Mouse (Mus musculus): ENCODE data around the gene Tmprss7. TPM values are rescaled to one million over a fixed set of nuclear protein-coding genes. Genes with fewer than 3 reads are reported as not detected.

Gene Tmprss7
- total RNA-seq, 1 experiment from 2014 or later, result 0.73 TPM

GRCm38 (mm10) chr16:45690178-45690577 lies 3.3 kb downstream of the Tmprss7 start:
- no peak for ATAC-seq (replicated peaks; ENCODE audit: low read depth, poor library complexity, severe bottlenecking)

GRCm38 (mm10) chr16:45686833-45687232 lies 6.6 kb downstream of the Tmprss7 start:
- no peak for ATAC-seq (replicated peaks; ENCODE audit: low read depth, poor library complexity, severe bottlenecking)

GRCm38 (mm10) chr16:45685295-45685694 lies 8.2 kb downstream of the Tmprss7 start:
- ATAC-seq (replicated peaks; ENCODE audit: low read depth, poor library complexity, severe bottlenecking), result no peak

- peak; percentile 82 for ATAC-seq (replicated peaks; ENCODE audit: low read depth, poor library complexity, severe bottlenecking)
Observed at GRCm38 (mm10) chr16:45684815-45685214, 8.6 kb downstream of the Tmprss7 start.

- ATAC-seq (replicated peaks; ENCODE audit: low read depth, poor library complexity, severe bottlenecking), result peak; percentile 95
Observed at GRCm38 (mm10) chr16:45676462-45676861, 17.0 kb downstream of the Tmprss7 start.

- ATAC-seq (replicated peaks; ENCODE audit: low read depth, poor library complexity, severe bottlenecking), result no peak
Observed at GRCm38 (mm10) chr16:45670005-45670404, 23.5 kb downstream of the Tmprss7 start.

GRCm38 (mm10) chr16:45668178-45668577 lies 25.3 kb downstream of the Tmprss7 start:
- peak; percentile 59 for ATAC-seq (replicated peaks; ENCODE audit: low read depth, poor library complexity, severe bottlenecking)

GRCm38 (mm10) chr16:45666136-45666535 lies 27.3 kb downstream of the Tmprss7 start:
- ATAC-seq (replicated peaks; ENCODE audit: low read depth, poor library complexity, severe bottlenecking), result peak; percentile 91

- ATAC-seq (replicated peaks; ENCODE audit: low read depth, poor library complexity, severe bottlenecking), result no peak
Observed at GRCm38 (mm10) chr16:45662381-45662780, 31.1 kb downstream of the Tmprss7 start.

- no peak for ATAC-seq (replicated peaks; ENCODE audit: low read depth, poor library complexity, severe bottlenecking)
Observed at GRCm38 (mm10) chr16:45659596-45659995, 33.9 kb downstream of the Tmprss7 start.

- no peak for ATAC-seq (replicated peaks; ENCODE audit: low read depth, poor library complexity, severe bottlenecking)
Observed at GRCm38 (mm10) chr16:45658248-45658647, 35.2 kb downstream of the Tmprss7 start.

GRCm38 (mm10) chr16:45657574-45658159 lies 35.8 kb downstream of the Tmprss7 start:
- ATAC-seq (replicated peaks; ENCODE audit: low read depth, poor library complexity, severe bottlenecking), result peak; percentile 53

- ATAC-seq (replicated peaks; ENCODE audit: low read depth, poor library complexity, severe bottlenecking), result no peak
Observed at GRCm38 (mm10) chr16:45654465-45654864, 39.0 kb downstream of the Tmprss7 start.

- peak; percentile 40 for ATAC-seq (replicated peaks; ENCODE audit: low read depth, poor library complexity, severe bottlenecking)
Observed at GRCm38 (mm10) chr16:45653934-45654332, 39.5 kb downstream of the Tmprss7 start, which contains the start of gene BC016579. BC016579 (minus strand) TSS chr16:45654068.

- ATAC-seq (replicated peaks; ENCODE audit: low read depth, poor library complexity, severe bottlenecking), result peak; percentile 55
Observed at GRCm38 (mm10) chr16:45653009-45653933, 40.2 kb downstream of the Tmprss7 start.

- ATAC-seq (replicated peaks; ENCODE audit: low read depth, poor library complexity, severe bottlenecking), result peak; percentile 33; the same call in 1 of the 2 replicates
Observed at GRCm38 (mm10) chr16:45651497-45651896, 42.0 kb downstream of the Tmprss7 start.

GRCm38 (mm10) chr16:45644380-45644779 lies 49.1 kb downstream of the Tmprss7 start:
- peak; percentile 94 for ATAC-seq (replicated peaks; ENCODE audit: low read depth, poor library complexity, severe bottlenecking)

GRCm38 (mm10) chr16:45643944-45644343 lies 49.5 kb downstream of the Tmprss7 start:
- ATAC-seq (replicated peaks; ENCODE audit: low read depth, poor library complexity, severe bottlenecking), result no peak

- ATAC-seq (replicated peaks; ENCODE audit: low read depth, poor library complexity, severe bottlenecking), result no peak
Observed at GRCm38 (mm10) chr16:45641301-45641700, 52.2 kb downstream of the Tmprss7 start.

GRCm38 (mm10) chr16:45640070-45640762 lies 53.2 kb downstream of the Tmprss7 start:
- ATAC-seq (replicated peaks; ENCODE audit: low read depth, poor library complexity, severe bottlenecking), result no peak

- ATAC-seq (replicated peaks; ENCODE audit: low read depth, poor library complexity, severe bottlenecking), result no peak
Observed at GRCm38 (mm10) chr16:45635826-45636225, 57.6 kb downstream of the Tmprss7 start.

Measured in common myeloid progenitor, adult 5-6 weeks (primary cell).